Mouse (Mus musculus): ENCODE measurements around the gene Gnpda2.

Gene Gnpda2

DNA sequence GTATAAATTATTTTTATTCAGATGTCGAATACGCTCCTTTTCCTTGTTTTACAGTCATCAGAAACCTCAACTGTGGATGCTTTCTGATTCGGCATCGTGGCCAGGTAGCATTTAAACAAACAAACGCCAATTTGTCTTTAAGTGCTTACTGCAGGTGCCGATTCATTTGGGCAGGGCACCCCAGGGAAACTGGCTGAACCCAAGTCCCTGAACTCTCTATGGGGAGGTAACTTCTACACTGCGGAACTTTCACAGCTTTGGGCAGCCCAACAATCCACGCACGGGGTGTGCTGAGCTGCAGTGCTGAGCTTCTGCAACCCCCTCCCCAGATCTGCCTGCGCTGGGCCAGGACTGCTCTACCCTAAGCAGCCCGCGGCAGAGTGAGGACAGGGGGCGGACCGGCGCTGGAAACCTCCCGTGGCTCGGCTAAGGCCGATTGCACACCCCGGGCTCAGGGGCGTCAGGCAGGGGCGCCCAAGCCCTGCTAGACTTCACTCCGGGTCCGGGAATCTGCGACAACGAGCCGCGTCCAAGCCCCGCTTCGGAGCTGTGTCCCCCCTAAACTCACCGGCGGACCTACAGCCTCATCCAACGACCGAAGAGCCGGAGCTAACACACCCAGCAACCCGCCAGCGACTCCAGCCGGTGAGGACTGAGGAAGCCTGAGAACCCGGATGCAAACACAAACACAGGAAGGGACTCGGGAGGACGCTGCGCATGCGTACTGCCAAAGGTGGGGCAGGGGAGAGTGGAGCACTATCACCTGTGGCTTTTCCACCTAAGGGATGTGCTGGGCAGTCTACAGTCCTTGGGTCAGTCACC lies at the start of gene Gnpda2:
Gnpda2 (minus strand) TSS at position 701 of the 822 bp plus-strand sequence.
- peak; percentile 88 for DNase-seq (ENCODE audit: low spot score)

- no peak for DNase-seq (ENCODE audit: low spot score)
Observed at GRCm38 (mm10) chr5:69634766-69635165, 42.6 kb upstream of the Gnpda2 start.

GRCm38 (mm10) chr5:69620899-69621298 lies 28.8 kb upstream of the Gnpda2 start:
- no peak for DNase-seq (ENCODE audit: low spot score)

GRCm38 (mm10) chr5:69613209-69613796 lies 21.2 kb upstream of the Gnpda2 start:
- no peak for DNase-seq (ENCODE audit: low spot score)

GRCm38 (mm10) chr5:69601027-69601426 lies 8.9 kb upstream of the Gnpda2 start:
- no peak for DNase-seq (ENCODE audit: low spot score)

DNA sequence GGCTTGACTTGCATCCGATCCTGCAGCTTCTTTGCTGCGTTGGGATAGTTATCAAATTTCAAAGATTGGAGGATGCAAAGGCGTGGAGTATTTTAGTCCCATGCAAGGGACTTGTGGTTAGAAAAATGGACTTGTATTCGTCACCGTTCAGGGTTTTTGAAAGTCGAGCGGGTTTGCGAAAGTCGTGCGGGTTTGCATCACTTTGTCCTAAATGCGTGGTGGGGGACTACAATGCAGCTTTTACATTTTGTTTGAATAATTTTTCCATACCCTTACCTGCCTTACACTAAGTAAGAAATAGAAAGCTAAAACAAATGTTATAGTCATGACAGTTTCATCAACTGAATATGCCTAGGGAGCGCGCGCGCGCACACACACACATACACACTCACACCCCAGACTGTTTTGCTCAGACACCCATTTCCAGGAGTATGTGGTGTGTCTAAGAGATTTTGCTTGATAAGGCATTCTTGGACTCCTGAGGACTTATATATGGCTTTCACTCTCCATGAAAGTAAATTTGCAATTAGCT lies 34.7 kb downstream of the Gnpda2 start:
- DNase-seq (ENCODE audit: low spot score): no peak

DNA sequence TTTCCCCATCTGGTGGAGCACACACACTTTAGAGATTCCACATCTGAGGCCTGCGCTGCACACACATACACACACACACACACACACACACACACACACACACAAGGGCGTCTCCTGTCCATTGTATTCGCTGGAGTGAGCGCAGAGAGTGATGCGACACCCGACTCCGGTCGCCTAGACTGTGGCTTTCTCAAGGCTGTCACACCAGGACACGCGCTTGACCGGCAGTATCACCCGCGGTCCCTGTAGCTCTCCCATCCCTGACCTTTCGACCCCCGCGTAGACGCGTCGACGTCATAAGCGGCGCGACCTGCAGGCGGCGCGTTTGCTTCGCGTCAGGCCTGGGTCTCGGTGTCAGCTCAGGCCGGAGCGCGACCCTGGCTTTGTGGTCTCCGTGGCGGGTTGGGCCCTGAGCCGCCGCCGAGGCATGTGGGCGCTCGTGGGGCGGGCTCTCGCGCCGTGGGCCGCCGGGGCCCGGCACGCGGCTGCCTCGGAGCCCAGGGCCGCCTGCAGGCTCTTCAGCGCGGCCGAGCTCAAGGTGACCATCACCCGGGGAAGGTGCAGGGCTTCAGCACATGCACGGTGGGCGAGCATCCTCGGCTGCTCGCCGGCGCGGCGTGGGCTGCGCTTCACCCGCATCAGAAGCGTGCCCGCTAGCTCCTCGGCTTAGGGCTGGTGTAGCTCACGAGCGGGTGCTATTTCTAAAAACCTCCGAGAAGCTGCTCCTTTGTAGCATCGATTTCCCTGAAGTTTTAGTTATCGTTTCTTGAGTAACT lies 35.3 kb downstream of the Gnpda2 start, which contains the start of gene Guf1:
Guf1 (plus strand) TSS at position 296 of the 776 bp plus-strand sequence.
- DNase-seq (ENCODE audit: low spot score): peak; percentile 94

- no peak for DNase-seq (ENCODE audit: low spot score)
Observed at GRCm38 (mm10) chr5:69542489-69542888, 49.7 kb downstream of the Gnpda2 start, which contains the start of gene Yipf7. Gene Yipf7, minus strand, starts transcription at chr5:69542648.

- DNase-seq (ENCODE audit: low spot score): no peak
Observed at GRCm38 (mm10) chr5:69541680-69542079, 50.5 kb downstream of the Gnpda2 start.

GRCm38 (mm10) chr5:69523944-69524343 lies 68.2 kb downstream of the Gnpda2 start:
- no peak for DNase-seq (ENCODE audit: low spot score)
